Comparison of ENCODE assay signal across 9 mouse cellular contexts in the genomic region with DNA sequence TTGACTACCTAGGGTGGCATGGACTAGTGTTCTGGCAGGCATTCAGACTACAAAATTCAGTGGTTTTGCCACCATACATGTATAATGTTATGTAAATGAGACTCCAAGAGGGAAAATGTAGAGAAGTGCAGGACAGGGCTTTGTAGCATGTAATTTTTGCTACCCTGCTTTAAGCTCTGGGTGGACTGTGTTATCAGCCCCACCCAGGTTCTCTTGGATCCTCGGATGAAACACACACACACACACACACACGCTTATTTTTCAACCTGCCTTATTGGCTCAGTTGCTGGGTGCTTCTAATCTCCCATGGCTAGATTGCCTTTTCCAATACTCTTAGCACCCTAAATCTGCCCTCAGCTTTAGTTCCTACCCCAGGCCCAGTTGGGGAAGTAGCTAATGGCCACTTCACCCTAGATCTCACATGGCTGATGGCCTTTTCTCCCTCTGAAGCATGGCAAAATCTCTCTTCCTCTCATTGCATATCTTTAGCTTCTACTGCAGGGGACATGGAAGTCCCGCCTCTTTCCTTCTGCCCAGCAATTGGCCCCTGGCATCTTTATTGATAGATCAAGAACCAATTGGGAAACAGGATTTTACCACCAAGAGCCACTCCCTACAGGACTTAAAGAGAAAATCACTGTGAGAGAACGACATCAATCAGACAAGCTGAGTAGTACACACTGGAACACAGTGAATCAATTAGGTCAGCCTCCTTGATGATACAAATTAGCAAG. TPM values are rescaled to one million over a fixed set of nuclear protein-coding genes. Genes with fewer than 3 reads are reported as not detected.
DNase-seq lines count a peak whose midpoint lies in the region; ATAC-seq and TF ChIP-seq lines count a peak whose summit lies in the region.
"Had no signal": no experiment of that assay in that cellular context is flagged by ENCODE, and none has a peak within 500 bp of the region (broad histone marks: within the 10 kb centered on the region; RNA-seq: fewer than 3 reads in every experiment).

No protein-coding gene starts in this region.

- no peak overlapping the region for H3K4me3 ChIP-seq in kidney, postnatal 0 days (replicated peaks; ENCODE audit: low read depth, low read length)
- H3K4me3 ChIP-seq in kidney, embryonic 14.5 days (ENCODE audit: low read length): no peak overlapping the region
- no peak overlapping the region for H3K4me3 ChIP-seq in G1E (ENCODE audit: low read depth, low read length)
- no peak overlapping the region for H3K4me3 ChIP-seq in intestine, embryonic 14.5 days (ENCODE audit: low read depth, low read length)
- H3K4me3 ChIP-seq in limb, embryonic 10.5 days: no peak overlapping the region
- H3K4me3 ChIP-seq: embryonic facial prominence, embryonic 12.5 days had no signal

- H3K9me3 ChIP-seq in kidney, postnatal 0 days (replicated peaks; ENCODE audit: low read length): no peaks in the 10 kb centered on the region
- no peaks in the 10 kb centered on the region for H3K9me3 ChIP-seq in kidney, embryonic 14.5 days (ENCODE audit: control insufficient read depth, low read length)
- H3K9me3 ChIP-seq in G1E (replicated peaks): no peaks in the 10 kb centered on the region
- H3K9me3 ChIP-seq in intestine, embryonic 14.5 days (ENCODE audit: control insufficient read depth, low read length): no peaks in the 10 kb centered on the region
- no peaks in the 10 kb centered on the region for H3K9me3 ChIP-seq in limb, embryonic 10.5 days (replicated peaks)
- H3K9me3 ChIP-seq: embryonic facial prominence, embryonic 12.5 days had no signal

- no peak overlapping the region for H3K27ac ChIP-seq in kidney, postnatal 0 days
- no peak overlapping the region for H3K27ac ChIP-seq in kidney, embryonic 14.5 days (ENCODE audit: low read depth, low read length)
- H3K27ac ChIP-seq in intestine, embryonic 14.5 days (ENCODE audit: low read depth): no peak overlapping the region
- no peak overlapping the region for H3K27ac ChIP-seq in limb, embryonic 10.5 days
- H3K27ac ChIP-seq: embryonic facial prominence, embryonic 12.5 days had no signal

- TF ChIP-seq CTCF in kidney, postnatal 0 days (IDR thresholded peaks at IDR 0.05; ENCODE audit: low read depth): no peak
- no peak for TF ChIP-seq CTCF in G1E (IDR thresholded peaks at IDR 0.05; ENCODE audit: low read depth, low read length)

- no peaks in the 10 kb centered on the region for H3K27me3 ChIP-seq in kidney, postnatal 0 days (ENCODE audit: insufficient read depth, low read length)
- no peaks in the 10 kb centered on the region for H3K27me3 ChIP-seq in kidney, embryonic 14.5 days (ENCODE audit: control insufficient read depth, insufficient read depth, low read length)
- H3K27me3 ChIP-seq in G1E (ENCODE audit: insufficient read depth, low read length): no peaks in the 10 kb centered on the region
- no peaks in the 10 kb centered on the region for H3K27me3 ChIP-seq in intestine, embryonic 14.5 days (replicated peaks; ENCODE audit: control insufficient read depth, insufficient read depth, low read length)
- no peaks in the 10 kb centered on the region for H3K27me3 ChIP-seq in limb, embryonic 10.5 days (ENCODE audit: low read depth, poor library complexity, severe bottlenecking)
- H3K27me3 ChIP-seq: embryonic facial prominence, embryonic 12.5 days had no signal

- no peaks in the 10 kb centered on the region for H3K36me3 ChIP-seq in kidney, postnatal 0 days (ENCODE audit: insufficient read depth, low read length)
- no peaks in the 10 kb centered on the region for H3K36me3 ChIP-seq in kidney, embryonic 14.5 days (ENCODE audit: control insufficient read depth, insufficient read depth, low read length)
- no peaks in the 10 kb centered on the region for H3K36me3 ChIP-seq in G1E (replicated peaks)
- H3K36me3 ChIP-seq in intestine, embryonic 14.5 days (ENCODE audit: control insufficient read depth, insufficient read depth, low read length): no peaks in the 10 kb centered on the region
- no peaks in the 10 kb centered on the region for H3K36me3 ChIP-seq in limb, embryonic 10.5 days
- H3K36me3 ChIP-seq: embryonic facial prominence, embryonic 12.5 days had no signal

- no peak overlapping the region for H3K9ac ChIP-seq in kidney, postnatal 0 days (ENCODE audit: low read depth, low read length)
- H3K9ac ChIP-seq in kidney, embryonic 14.5 days (ENCODE audit: low read depth, low read length): no peak overlapping the region
- H3K9ac ChIP-seq in intestine, embryonic 14.5 days (ENCODE audit: low read length): no peak overlapping the region
- H3K9ac ChIP-seq: embryonic facial prominence, embryonic 12.5 days had no signal

- peak; percentile 25 for DNase-seq in kidney, postnatal 0 days (ENCODE audit: low spot score)
- DNase-seq in G1E (ENCODE audit: low spot score): peak; percentile 39
- DNase-seq in intestine, embryonic 14.5 days (ENCODE audit: low spot score): peak; percentile 53
- peak; percentile 26 for DNase-seq in retina, postnatal 1 day
- no peak for DNase-seq in gastrocnemius, postnatal 36 days
- DNase-seq in limb, embryonic 10.5 days (ENCODE audit: low spot score): no peak
- no peak for DNase-seq in heart, postnatal 25 days (ENCODE audit: low spot score)

- intact Hi-C loops in gastrocnemius, postnatal 36 days (cut with DNase I): no loop called here
- intact Hi-C loops in heart, postnatal 25 days (cut with DNase I): no loop called here

- H3K4me2 ChIP-seq in kidney, postnatal 0 days (ENCODE audit: low read length): no peak overlapping the region
- no peak overlapping the region for H3K4me2 ChIP-seq in kidney, embryonic 14.5 days (replicated peaks; ENCODE audit: low read depth, low read length)
- H3K4me2 ChIP-seq in intestine, embryonic 14.5 days (ENCODE audit: low read length): no peak overlapping the region
- H3K4me2 ChIP-seq: embryonic facial prominence, embryonic 12.5 days had no signal

- WGBS in kidney, postnatal 0 days: 72% methylated on average over 4 of the region's 4 CpGs
- WGBS in kidney, embryonic 14.5 days: 77% methylated on average over 4 of the region's 4 CpGs
- WGBS in intestine, embryonic 14.5 days: 66% methylated on average over 4 of the region's 4 CpGs
- WGBS in limb, embryonic 10.5 days: 77% methylated on average over 4 of the region's 4 CpGs

- no peak for ATAC-seq in kidney, postnatal 0 days (replicated peaks; ENCODE audit: low FRiP score, low read depth)
- ATAC-seq in kidney, embryonic 14.5 days (ENCODE audit: low FRiP score, low TSS enrichment): no peak
- peak; percentile 76 for ATAC-seq in G1E (ENCODE audit: extremely low read depth, insufficient number of reproducible peaks, low FRiP score, poor library complexity, severe bottlenecking)
- no peak for ATAC-seq in intestine, embryonic 14.5 days (replicated peaks; ENCODE audit: low FRiP score, low TSS enrichment, low read depth)

- H3K4me1 ChIP-seq in kidney, postnatal 0 days (replicated peaks; ENCODE audit: insufficient read depth, low read length): no peaks in the 10 kb centered on the region
- no peaks in the 10 kb centered on the region for H3K4me1 ChIP-seq in kidney, embryonic 14.5 days (ENCODE audit: control insufficient read depth, insufficient read depth, low read length)
- H3K4me1 ChIP-seq in G1E (ENCODE audit: insufficient read depth, low read depth, low read length): peaks cover 12% of the 10 kb centered on the region
- H3K4me1 ChIP-seq in intestine, embryonic 14.5 days (replicated peaks; ENCODE audit: control insufficient read depth, insufficient read depth, low read length): no peaks in the 10 kb centered on the region
- H3K4me1 ChIP-seq in limb, embryonic 10.5 days: no peaks in the 10 kb centered on the region
- H3K4me1 ChIP-seq: embryonic facial prominence, embryonic 12.5 days had no signal

RNA-seq across cellular contexts. Expression of gene Tnfaip3, which starts 28.2 kb away (rescaled TPM):
- 2.5 and 2.6 TPM in 2 replicates for polyA plus RNA-seq in kidney, postnatal 0 days (2015; fragmentation: Nextera tagmentation; extraction: Ambion mirVana)
- polyA plus RNA-seq in kidney, embryonic 14.5 days (2014; fragmentation: Nextera tagmentation; extraction: Ambion mirVana): 1.1 and 3.5 TPM in 2 replicates
- total RNA-seq in G1E (2014; fragmentation: Nextera tagmentation) (16.2 and 23.9 TPM in 2 replicates), G1E (2017) (26.5 and 29.9 TPM in 2 replicates)
- polyA plus RNA-seq in G1E (2012): 1.7 and 1.9 TPM in 2 replicates
- 2.8 TPM in 2 replicates for polyA plus RNA-seq in intestine, embryonic 14.5 days (2014; fragmentation: Nextera tagmentation; extraction: Ambion mirVana)
- 1 to 10 TPM; 1.6 to 2.4 TPM for total RNA-seq in gastrocnemius, postnatal 36 days (2021)
- polyA plus RNA-seq in limb, embryonic 10.5 days (2016; fragmentation: Nextera tagmentation; extraction: Ambion mirVana): 1.3 and 2.3 TPM in 2 replicates
- 1 to 10 TPM; 1.7 to 3.2 TPM for total RNA-seq in heart, postnatal 25 days (2021)

Comparison
In these comparisons a context has a peak if more than half of its experiments do, and no peak if none do; other contexts are left out.
1. DNase-seq: peak in kidney, postnatal 0 days (single experiment), G1E (single experiment), intestine, embryonic 14.5 days (single experiment) and retina, postnatal 1 day (single experiment); none in gastrocnemius, postnatal 36 days (0 of 2), limb, embryonic 10.5 days (single experiment) and heart, postnatal 25 days (single experiment).